Mouse (Mus musculus) adrenal gland, adult 2 months (tissue): ENCODE data around the gene D5Ertd579e. TPM values are rescaled to one million over a fixed set of nuclear protein-coding genes. Genes with fewer than 3 reads are reported as not detected.
A peak's percentile ranks its signal among the peaks of the same experiment; 100 is the strongest.
"Not testable (repeated sequence)": the region's sequence is repeated elsewhere in the genome, so short reads cannot be mapped to it uniquely, and the experiment has no call there.

Experiments used
- DNase-seq: peaks from one replicate; pipeline ENCODE4 v3.0.0; 2021
- polyA plus RNA-seq: library from polyadenylated mRNA; depleted of rRNA; stranded (reverse); fragments of >200 nt; gene quantifications from 2 replicates; pipeline ENCODE4 v1.2.3, GENCODE M21; 2012
- total RNA-seq, 2 experiments: library from RNA; stranded (reverse); gene quantifications; 2 replicates each; pipeline ENCODE4 v1.2.3; 2021

The D5Ertd579e gene
- total and polyA plus RNA-seq, 3 experiments: 13.7 to 83.5 (median 64.4) TPM

DNA sequence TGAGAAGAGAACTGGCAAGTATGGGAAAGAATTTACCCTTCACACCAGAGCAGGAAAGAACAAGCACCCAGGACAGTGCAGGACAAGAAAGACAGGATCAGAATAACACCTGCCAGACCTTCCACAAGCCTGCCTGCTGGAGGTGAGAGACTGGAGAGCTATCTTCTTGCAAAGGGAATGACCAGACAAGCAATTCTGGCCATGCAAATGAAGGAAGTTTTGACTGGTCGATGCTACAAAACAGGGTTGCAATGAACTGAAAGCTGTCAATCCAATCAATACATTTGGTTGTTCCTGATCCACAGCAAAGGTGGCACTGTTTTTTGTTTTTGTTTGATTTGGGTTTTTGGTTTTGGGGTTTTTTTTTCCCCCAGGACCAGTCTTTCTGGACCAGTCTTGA, 12.2 kb downstream of the D5Ertd579e start:
- DNase-seq: no peak

DNA sequence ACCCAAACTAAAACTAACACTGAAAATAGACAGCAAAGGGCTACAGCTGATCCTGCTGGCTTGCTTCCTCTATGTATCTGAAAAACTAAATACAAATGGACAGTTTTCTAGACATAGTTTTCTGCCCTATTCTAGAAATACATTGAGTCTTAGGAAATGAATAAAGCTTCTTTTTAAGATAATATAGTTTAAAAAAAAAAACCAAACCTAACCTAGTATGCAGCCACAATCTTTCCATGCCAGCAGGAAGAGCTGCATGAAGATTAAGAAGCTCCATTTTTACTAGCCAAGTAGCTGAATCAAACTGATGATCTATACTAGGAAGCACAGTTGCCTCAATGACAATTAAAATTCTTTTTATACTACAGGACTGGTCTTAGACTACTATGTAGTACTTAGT, 14.6 kb downstream of the D5Ertd579e start:
- no peak for DNase-seq

DNA sequence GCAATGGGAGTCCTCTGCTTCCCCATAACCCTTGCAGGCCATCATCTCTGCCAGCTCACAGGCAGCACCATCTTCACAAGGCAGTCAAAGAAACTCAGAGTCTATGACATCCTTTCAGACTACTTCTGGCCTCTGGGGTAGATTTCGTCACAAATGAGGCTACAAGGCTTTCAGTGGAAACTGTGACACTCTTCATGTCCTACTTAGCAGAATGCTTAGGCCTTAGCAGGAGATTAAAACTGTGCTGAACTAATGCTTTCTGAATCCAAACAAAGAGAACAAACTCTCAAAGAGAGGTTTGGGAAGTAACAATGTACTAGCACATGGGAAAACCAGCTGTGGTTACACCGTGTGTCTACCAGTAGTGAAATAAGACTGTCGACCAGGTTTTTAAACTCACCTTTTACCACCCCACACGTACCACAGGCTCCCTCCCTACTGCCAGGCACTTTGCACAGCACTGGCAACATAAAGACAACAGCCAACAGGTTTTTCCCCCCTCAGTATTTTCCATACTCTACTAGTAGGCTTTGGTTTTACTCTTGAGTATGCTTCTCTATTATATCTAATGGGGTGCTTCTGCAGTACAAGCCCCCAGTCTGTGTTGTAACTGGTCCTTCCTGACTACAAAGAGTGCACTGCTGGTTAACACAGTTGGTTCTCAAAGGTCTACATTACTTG, 15.8 kb downstream of the D5Ertd579e start:
- no peak for DNase-seq

DNA sequence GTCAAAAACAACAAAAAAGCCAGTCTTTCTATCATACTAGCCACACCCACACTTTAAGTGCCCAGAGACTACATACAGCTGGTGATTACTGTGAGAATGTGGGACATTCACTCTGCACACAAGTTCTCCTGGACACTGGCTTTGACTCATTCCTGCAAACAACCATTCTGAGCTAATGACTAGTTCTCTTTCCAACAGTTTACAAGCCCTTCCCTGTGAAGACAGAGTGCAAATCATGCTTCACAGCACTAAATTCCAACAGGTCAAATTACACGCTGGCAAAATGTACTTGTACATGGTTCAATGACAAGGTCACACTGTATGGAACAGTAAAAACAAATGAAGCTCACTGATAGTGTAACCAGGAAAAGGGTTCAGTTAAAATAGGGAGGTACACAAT, 17.0 kb downstream of the D5Ertd579e start:
- no peak for DNase-seq

DNA sequence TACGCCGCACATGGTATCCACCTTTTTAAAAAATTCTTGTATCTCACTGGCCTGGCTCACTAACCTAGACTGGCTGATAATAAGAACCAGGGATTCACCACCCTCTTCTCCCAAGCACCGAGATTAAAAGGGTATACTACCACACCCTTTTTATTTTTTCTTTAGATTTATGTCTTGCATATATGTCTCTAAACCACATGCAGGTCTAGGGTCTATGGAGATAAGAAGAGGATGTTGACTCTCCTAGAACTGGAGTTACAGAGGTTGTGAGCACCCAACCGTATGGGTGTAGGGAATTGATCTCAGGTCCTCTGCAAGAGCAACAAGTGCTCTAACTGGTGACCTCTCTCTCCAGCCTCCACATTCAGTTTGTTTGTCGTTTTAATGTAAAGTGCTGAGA, 17.9 kb downstream of the D5Ertd579e start:
- no peak for DNase-seq

DNA sequence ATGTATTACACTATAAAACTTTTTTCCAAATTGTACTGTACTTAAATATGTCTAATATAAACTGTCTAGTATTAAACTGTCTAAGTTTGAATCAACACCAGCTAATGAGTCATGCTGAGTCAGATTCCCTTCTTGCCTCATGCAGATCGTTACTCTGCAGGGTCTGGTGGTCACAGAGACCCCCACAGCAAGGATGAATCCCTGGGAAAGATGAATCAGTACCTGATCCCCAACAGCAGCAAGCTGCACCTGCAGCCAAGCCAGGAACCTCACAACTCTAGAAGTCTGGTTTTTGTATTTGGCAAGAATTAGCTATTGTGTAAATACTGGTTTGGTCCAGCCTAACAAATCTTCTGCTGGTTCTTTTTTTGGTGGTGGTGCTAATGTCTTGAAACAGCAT, 20.4 kb downstream of the D5Ertd579e start:
- DNase-seq: peak; percentile 36

DNA sequence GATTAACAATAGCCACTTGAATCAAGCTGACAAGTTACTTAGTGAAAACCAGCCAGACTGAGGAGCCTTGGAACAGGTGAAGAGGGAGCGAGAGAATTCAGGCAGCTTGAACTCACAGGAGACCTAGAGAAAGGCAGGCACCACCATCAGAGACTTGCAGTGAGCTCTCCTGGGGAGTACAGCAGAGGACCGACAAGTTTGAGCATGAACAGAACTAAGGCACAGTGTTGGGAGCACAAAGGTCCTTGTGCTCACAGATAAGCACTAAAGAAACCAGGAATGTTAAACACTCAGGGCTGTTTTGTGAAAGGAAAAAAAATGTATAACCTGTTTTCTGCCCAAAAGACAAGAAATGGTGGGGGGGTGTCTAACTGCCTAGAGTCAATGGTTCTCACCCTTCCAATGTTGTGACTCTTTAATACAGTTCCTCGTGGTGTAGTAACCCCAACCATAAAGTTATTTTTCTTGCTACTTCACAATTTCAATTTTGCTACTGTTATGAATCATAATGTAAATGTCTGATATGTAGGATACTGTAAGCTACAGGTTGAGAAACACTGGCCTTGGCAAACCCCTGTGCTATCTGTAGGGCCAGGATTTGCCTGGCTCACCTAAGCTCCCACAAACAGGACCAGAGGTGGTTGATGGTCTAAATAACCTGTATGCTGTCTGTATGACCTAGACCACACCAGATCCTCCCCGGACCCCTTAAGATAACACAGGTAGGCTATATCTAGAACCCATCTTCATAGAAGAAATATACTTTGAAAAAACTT, 21.0 kb downstream of the D5Ertd579e start:
- no peak for DNase-seq

DNA sequence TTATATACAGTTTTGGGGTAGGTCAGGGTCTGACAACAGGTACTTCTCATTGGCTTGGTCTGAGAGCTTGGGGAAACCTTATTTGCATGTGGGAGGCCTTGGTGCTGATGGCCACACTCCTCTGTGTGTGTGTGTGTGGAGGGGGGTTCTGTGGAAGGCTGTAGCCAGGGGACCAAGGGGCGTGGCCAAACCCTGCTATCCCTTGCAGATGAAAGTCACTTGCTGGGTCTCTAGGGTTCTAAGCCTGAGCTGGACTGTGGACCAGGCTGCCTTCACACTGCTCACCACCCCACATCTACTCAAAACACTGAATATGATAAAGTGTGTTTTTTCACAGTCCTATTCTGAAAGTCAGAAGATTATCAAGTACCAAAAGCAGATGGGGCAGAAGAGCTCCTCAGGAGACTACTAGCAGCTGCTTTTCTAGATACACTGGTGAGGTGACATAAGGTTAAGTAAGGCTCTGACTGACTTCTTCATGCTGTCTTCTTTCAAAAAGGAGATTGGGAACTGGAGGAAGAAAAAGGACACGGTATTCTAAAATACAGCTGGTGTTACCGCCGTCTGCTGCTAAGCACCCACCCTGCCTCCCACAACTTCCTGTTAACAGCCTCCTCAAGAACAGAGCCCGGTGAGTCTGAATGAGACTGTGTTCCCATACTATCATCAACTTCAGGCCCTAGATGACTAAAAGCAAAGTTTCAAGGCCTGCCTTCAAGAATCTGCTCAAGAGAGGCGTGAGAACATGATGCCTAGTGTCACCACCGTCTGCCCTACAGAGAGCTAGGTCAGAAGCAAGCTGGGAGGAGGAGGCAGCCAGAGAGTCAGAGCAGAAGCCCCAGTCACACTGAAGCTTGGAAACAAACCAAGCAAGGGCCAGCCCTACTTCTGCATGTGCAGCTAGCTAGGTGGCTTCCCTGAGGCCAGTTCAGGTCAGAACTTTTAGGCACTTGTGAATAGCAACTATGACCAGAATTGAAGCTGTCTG, 26.5 kb downstream of the D5Ertd579e start:
- DNase-seq: no peak

DNA sequence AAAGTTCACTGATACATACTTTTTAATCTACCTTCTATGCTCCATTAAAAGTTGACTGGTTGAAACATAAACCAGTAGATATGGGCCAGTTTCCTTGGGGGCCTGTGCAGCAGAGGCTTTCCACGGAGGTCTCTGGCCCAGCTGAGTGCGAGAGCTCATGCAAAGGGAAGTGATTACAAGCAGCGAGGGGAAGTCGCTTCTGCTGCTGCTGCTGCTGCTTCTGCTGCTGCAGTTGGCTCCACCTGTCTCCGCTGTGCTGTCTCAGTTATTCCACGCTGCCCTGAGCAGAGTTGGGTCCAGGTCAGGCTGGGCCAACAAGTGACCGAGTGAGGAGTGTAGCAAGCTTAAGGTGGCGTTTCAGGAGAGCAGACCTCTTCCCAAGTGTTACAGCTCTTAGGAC, 27.3 kb downstream of the D5Ertd579e start:
- DNase-seq: no peak

DNA sequence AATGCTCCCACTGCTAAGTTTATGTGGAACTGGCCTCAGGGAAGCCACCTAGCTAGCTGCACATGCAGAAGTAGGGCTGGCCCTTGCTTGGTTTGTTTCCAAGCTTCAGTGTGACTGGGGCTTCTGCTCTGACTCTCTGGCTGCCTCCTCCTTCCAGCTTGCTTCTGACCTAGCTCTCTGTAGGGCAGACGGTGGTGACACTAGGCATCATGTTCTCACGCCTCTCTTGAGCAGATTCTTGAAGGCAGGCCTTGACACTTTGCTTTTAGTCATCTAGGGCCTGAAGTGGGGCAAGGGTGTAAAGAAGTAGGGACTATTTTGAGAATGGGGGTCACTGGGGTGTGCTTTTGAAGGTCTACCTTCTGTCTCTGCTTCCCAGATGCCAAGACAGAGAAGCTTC, 27.8 kb downstream of the D5Ertd579e start:
- not testable (repeated sequence) for DNase-seq

DNA sequence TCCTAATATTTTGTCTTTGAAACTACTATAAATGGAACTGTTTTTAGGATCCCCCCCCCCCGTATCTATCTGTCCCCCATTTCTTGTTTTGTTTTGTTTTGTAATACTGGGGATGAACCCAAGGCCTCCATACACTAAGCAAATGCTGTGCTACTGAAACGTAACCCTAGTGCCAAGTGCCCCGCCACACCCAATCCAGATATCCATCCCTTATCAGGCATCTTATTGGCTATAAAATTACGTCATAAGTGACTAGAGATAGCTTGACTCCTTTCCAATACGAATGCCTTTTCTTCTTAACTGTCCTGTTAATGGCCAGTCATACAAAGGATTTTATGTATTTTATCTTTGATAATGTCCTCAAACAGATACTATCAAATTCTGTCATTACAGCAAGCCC, 28.7 kb downstream of the D5Ertd579e start:
- DNase-seq: no peak

DNA sequence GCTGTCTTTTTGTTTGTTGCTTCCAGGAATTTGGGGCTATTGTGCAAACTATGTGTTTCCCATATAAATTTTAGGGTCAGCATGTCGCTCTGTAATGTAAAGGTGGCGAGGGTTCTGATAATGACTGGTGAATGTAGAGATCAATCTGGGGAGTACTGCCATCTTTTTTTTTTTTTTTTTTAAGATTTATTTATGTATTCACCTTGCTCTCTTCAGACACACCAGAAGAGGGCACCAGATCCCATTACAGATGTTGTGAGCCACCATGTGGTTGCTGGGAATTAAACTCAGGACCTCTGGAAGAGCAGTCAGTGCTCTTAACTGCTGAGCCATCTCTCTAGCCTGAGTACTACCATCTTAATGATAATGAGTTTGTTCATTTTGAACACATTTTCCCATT, 29.1 kb downstream of the D5Ertd579e start:
- DNase-seq: not testable (repeated sequence)

DNA sequence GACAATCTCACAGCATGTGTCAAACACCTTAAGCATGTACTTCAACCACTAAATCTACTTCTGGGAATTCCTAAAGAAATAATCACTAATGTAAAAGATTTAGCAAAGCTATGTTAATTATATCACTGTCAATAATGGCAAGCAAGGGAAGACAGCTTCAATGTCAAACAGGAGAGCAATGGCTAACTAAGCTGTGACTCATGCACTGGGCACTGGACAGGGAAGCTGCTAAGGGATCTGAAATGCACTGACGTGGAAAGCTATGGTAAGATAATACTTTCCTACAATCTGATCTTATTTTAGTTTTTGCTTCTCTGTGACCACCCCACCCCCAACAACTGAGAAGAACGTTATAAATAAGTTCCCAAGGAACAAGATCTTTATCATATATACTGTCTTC, 32.5 kb downstream of the D5Ertd579e start:
- DNase-seq: peak; percentile 63

DNA sequence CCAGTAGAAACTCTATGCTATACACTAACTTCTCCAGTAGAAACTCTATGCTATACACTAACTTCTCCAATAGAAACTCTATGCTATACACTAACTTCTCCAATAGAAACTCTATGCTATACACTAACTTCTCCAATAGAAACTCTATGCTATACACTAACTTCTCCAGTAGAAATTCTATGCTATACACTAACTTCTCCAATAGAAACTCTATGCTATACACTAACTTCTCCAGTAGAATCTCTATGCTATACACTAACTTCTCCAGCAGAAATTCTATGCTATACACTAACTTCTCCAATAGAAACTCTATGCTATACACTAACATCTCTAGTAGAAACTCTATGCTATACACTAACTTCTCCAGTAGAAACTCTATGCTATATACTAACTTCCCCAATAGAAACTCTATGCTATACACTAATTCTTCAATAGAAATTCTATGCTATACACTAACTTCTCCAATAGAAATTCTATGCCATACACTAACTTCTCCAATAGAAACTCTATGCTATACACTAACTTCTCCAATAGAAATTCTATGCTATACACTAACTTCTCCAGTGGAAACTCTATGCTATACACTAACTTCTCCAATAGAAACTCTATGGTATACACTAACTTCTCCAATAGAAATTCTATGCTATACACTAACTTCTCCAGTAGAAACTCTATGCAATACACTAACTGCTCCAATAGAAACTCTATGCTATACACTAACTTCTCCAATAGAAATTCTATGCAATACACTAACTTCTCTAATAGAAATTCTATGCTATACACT, 34.7 kb downstream of the D5Ertd579e start:
- not testable (repeated sequence) for DNase-seq

DNA sequence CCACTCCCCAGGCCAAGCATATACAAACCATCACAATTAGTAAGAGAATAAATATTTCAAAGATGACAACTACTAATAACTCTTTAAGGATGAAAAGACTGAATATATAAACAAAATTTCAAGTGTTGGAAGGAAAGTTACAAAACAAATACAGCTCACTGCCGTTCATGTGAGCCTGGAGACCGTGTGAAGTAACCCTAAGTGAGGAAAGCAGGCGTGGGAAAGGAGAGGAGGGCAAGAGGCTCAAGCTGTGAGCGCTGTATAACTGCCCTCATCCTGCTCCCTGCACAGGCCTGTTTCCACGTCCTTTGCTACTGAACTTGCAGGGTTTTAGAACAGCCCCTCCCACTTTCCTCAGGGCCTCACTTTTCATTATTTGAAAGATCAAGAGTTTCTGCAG, 70.2 kb downstream of the D5Ertd579e start:
- DNase-seq: no peak

DNA sequence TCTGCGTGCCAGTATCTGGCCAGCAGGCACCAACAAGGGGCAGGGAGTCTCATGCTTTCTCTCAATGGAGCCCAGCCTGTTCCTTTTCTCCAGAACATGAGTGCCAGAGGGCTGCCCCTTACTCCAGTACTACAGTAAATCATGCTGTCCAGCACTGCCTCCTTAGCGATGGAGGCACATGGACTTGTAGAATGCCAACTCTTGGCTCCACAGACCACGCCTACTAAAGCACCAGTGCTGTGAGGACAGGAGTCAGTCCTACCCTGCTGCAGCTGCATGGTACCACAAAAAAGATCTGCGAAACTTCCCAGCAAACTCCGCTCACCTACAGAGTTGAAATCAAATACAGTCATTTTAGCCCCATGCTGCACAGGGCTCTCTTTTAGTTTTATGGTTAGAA, 72.2 kb downstream of the D5Ertd579e start:
- DNase-seq: no peak

DNA sequence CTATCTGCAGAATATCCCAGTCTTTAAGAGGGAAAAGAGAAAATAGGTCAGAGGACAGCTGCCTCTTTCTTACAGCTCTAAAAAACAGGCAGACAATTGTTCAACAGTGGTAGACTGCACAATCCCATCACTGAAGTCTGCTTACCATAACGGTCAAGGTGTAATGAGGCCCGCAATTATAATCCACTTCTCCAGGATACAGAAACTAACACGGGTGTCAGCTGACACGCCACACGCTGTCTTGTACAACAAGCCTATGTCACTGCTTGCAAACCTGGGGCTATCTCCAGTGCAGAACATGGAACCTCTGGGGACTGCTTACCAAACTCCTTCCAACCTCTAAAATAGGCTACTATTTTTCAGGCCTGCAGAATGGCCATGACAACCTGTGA, 74.8 kb downstream of the D5Ertd579e start:
- peak; percentile 32 for DNase-seq

DNA sequence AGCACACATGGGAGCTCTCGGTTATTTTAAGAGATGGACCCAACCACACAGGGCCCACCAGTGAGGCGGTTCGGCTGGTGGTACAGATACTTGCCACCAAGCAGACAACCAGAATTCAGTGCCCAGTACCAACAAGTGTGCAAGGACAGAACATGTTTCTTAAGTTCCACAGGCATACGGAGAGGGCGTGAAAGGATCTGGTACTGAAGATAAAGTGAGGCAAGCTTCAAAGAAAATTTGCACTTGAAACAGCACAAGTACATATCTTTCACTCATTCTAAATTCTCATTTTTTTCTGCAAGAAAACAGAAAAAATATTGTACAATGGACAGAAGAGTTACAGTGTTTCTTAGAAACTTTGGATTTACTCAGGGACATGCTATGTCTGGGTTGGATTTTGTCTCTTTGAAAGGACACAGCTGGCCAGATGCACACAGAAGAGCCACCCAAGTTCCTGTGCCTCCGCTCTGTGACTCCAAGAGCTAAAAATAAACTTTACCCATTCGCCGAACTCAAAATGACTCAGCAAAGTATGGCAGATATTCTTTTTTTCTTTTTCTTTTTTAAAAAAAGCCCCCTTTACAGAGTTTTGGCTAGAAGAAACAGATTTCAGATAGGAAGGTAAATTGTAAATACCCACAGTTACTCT, 75.3 kb downstream of the D5Ertd579e start:
- no peak for DNase-seq

DNA sequence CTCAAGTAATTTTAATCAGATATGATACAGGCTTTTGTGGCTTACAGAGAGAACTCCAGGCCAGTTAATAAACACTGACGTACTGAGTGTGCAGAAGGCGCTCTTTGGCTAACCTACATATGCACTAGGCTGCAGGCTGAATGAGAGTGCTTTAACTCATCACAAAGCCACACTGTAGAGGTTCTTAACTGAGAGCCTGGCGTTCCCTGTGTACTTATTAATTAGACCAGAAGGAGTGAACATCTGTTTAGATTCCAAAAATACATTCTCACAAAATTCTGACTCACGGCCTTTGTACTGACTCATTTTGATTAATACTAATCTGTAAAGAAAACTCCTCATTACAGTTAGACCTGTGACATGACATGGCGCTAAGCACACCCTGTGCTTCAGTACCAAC, 76.9 kb downstream of the D5Ertd579e start:
- DNase-seq: no peak

DNA sequence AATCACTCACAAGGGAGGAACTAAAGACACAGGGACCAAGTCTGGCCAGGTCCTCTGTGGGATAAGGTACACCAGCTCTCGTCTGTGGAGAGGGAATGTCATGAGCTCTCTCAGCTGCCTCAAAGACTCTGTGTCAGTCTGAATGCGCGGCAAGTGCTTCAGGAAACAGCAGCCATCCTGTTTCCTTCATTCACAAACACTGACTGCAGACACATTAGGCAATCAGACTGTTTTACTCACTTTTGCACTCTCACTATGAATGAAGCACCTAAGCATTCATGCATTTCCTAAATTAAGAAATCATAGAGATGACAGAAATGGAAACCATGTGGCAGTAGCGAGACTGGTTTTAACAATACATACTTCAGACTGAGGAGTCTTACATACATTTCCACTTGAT, 77.5 kb downstream of the D5Ertd579e start:
- no peak for DNase-seq

DNA sequence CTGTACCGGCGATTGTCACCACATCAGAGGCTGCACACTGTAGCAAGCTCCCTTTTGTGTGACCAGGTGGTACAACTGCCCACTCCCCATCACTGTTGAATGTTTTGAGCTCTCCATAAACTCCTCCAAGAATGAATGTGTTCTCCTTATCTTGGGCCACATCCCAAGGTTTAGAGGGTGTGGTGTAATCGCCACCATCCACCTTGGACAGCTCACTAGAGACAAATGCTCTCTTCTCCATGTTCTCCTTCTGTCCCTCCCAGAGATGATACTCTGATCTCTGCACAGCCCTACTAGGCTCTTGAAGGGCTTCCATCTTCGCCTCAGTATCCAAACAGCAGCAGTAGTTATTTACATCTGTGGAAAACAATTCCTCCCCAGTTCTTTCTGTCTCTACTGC, 81.7 kb downstream of the D5Ertd579e start:
- DNase-seq: no peak
